Mouse (Mus musculus) left cerebral cortex, postnatal 25 days (tissue): Measurements from ENCODE around the gene Rest. TPM values are rescaled to one million over a fixed set of nuclear protein-coding genes. Genes with fewer than 3 reads are reported as not detected.
"Not testable (repeated sequence)": the region's sequence is repeated elsewhere in the genome, so short reads cannot be mapped to it uniquely, and the experiment has no call there.

Experiments used
- DNase-seq, 2 experiments: peaks; one replicate each; pipeline ENCODE4 v3.0.0; 2022; ENCODE audit warnings: low spot score in 2 of 2, mixed read lengths in 1 of 2
- intact Hi-C: fragments of 180-260 bp; cut with DNase I; formaldehyde crosslinking; loops from one replicate; pipeline ENCODE4 v1.15.1; 2025
- total RNA-seq, 2 experiments: library from RNA; stranded (reverse); gene quantifications; 2 replicates each; pipeline ENCODE4 v1.2.3; 2021

Rest gene
- 1 to 10 TPM; 3.6 to 3.9 TPM for total RNA-seq

- DNase-seq = peak; percentile 16 to 50
- intact Hi-C loops = no loop called here
Observed at GRCm38 (mm10) chr5:77265081-77265670, at the start of gene Rest. Gene Rest, plus strand, starts transcription at chr5:77265491.

GRCm38 (mm10) chr5:77217211-77217610 is 48.1 kb upstream of the Rest start:
- intact Hi-C loops = loop anchor here (2.0 kb wide), 1 partner anchor 218 kb away; no protein-coding TSS in a partner anchor
- DNase-seq = peak; percentile 68 to 81

- intact Hi-C loops = loop anchor here (2.0 kb wide), 1 partner anchor 219 kb away; no protein-coding TSS in a partner anchor
- peak in 1 of 2 experiments; percentile 8 for DNase-seq
Observed at GRCm38 (mm10) chr5:77217724-77218123, 47.6 kb upstream of the Rest start.

GRCm38 (mm10) chr5:77223043-77223975 is 42.0 kb upstream of the Rest start:
- no peak for DNase-seq
- intact Hi-C loops = no loop called here

GRCm38 (mm10) chr5:77228986-77229385 is 36.3 kb upstream of the Rest start:
- intact Hi-C loops = loop anchor here (1.0 kb wide), 1 partner anchor 231 kb away; no protein-coding TSS in a partner anchor
- DNase-seq = peak in 1 of 2 experiments; percentile 44

GRCm38 (mm10) chr5:77231863-77232262 is 33.4 kb upstream of the Rest start:
- DNase-seq, intact Hi-C loops: not testable (repeated sequence)

GRCm38 (mm10) chr5:77234921-77235320 is 30.4 kb upstream of the Rest start:
- intact Hi-C loops = no loop called here
- DNase-seq = no peak

GRCm38 (mm10) chr5:77237104-77237503 is 28.2 kb upstream of the Rest start:
- intact Hi-C loops = no loop called here

GRCm38 (mm10) chr5:77244331-77244987 is 20.8 kb upstream of the Rest start:
- peak; percentile 23 to 24 for DNase-seq
- intact Hi-C loops = no loop called here

More at GRCm38 (mm10) chr5:77237104-77237503, 28.2 kb upstream of the Rest start:
- no peak for DNase-seq

GRCm38 (mm10) chr5:77245463-77245786 is 19.9 kb upstream of the Rest start:
- intact Hi-C loops = no loop called here
- DNase-seq = no peak

- intact Hi-C loops = no loop called here
- DNase-seq = no peak
Observed at GRCm38 (mm10) chr5:77245787-77246671, 19.3 kb upstream of the Rest start.

- DNase-seq = no peak
- intact Hi-C loops = no loop called here
Observed at GRCm38 (mm10) chr5:77250083-77250482, 15.2 kb upstream of the Rest start.

GRCm38 (mm10) chr5:77251656-77252055 is 13.6 kb upstream of the Rest start:
- intact Hi-C loops = no loop called here
- DNase-seq = no peak

GRCm38 (mm10) chr5:77252115-77252827 is 13.0 kb upstream of the Rest start:
- intact Hi-C loops = no loop called here
- no peak for DNase-seq

- intact Hi-C loops = no loop called here
- DNase-seq = no peak
Observed at GRCm38 (mm10) chr5:77253154-77253553, 12.1 kb upstream of the Rest start.

GRCm38 (mm10) chr5:77254402-77254801 is 10.9 kb upstream of the Rest start:
- intact Hi-C loops = no loop called here

GRCm38 (mm10) chr5:77257603-77258002 is 7.7 kb upstream of the Rest start:
- intact Hi-C loops = no loop called here
- DNase-seq = no peak

More at GRCm38 (mm10) chr5:77254402-77254801, 10.9 kb upstream of the Rest start:
- no peak for DNase-seq

GRCm38 (mm10) chr5:77259315-77259714 is 6.0 kb upstream of the Rest start:
- DNase-seq = no peak
- intact Hi-C loops = no loop called here

GRCm38 (mm10) chr5:77260141-77260540 is 5.2 kb upstream of the Rest start:
- DNase-seq = no peak
- intact Hi-C loops = no loop called here
